Mouse (Mus musculus) thymus, postnatal 4 days (tissue): Measurements from ENCODE around the gene Fam89b.

Experiments
- DNase-seq: peaks from one replicate; pipeline ENCODE4 v3.0.0; 2021

The Fam89b gene

DNA sequence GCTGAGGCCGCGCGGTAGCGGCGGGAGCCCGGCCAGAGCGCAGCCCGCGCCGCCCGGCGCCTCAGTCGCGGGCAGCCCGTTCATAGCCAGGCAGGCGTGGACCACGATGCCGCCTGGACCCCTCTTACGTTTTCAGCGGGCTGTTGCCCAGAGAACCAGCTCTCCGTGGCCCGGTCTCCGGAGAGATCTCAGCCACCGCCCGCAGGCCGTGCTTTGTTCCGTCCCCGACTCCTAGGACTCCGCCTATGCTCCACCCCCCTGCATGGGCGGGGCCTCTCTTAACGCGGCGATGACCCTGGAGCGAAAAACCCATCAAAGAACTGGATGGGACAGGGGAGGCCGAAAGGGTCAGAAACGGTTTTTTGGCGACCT, at the start of gene Fam89b:
Gene Fam89b (minus strand): TSS at position 210 of the 372 bp plus-strand sequence.
- DNase-seq: peak; percentile 92

DNA sequence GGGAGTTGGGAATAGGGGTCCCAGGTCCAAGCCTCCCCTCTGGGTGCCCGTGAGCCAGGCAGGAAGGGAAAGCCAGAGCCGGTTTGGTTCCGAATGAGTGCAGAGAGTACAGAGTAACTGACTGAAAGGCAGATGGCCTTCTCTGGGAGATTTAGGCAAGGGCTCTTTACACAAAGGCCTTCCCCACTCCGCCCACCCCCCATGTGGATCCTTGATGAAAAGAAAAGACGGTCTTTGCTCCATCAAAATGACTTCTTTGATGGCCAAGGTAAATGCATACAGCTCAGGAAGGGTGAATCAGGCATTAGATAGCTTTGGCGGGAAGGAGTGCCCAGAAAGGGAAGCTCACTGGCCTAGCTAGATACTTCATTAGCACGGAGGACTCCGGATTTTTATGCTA, 48.9 kb upstream of the Fam89b start:
- DNase-seq: no peak

DNA sequence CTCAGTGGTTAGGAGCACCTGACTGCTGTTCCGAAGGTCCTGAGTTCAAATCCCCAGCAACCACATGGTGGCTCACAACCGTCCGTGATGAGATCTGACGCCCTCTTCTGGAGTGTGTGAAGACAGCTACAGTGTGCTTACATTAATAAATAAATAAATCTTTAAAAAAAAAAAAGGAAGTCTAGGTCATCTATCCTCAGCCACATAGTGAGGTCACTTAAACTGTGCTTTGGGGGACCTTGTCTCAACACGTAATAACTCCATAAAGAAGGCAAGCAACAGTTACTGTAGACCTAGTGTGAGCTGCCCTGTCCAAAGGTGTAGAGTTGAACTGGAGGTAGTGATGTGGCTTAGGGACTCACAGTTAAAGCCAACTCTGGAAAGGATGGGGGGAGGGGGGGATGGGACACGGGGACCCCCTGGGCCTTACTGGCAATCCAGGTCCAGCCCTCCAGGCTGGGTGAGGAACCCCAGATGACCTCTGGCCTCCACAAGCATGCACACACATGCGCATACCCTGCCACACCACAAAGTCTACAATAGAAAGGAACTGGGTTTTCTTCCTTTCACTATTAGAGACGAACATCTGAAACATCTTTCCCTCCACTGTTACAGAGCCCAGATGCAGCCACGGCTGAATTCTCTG, 48.1 kb upstream of the Fam89b start:
- DNase-seq: no peak

DNA sequence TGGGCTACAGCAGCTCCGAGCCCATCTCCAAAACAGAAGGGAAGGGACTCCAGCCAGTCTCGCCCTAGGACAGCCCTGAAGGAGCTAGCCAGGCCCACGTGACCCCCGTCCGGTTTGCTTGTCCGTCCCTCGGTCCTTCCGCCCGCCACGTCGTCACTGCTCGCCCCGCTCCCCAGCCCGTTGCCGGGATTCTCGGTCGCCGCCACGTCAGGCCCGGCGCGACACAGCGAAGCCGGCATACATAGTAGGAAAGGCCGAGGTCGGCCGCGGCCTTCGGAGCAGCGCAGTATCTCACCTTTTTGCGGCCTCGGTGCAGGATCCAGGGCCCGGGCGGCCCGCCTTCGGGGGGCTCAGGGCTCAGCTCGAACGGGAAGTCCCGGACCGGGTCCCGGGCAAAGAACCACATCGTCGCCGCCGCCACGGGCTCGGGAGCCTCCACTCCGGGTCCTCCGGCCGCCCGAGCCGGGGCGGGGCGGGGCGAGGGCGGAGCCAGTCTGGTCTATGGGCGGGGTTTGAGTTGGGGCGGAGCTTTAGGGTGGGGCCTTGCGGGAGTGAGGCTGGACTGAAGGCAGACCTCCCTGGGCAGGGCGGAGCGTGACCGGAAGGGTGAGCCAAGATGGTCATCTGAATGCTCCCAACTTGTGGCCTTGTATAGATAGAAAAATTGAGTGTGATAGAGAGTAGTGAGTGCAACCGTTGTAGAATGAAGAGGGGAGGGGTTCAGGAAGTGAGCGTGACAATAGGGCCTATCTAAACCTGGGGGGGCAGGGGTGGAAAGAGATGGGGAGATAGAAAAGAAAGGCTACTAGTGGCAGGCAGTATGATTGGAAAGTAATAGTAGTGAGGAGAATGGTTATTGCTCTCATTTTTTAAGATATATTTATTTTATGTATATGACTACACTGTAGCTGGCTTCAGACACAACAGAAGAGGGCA, 41.7 kb upstream of the Fam89b start, which contains the start of gene Scyl1:
Gene Scyl1 (minus strand): TSS at position 495 of the 936 bp plus-strand sequence.
- peak; percentile 96 for DNase-seq

DNA sequence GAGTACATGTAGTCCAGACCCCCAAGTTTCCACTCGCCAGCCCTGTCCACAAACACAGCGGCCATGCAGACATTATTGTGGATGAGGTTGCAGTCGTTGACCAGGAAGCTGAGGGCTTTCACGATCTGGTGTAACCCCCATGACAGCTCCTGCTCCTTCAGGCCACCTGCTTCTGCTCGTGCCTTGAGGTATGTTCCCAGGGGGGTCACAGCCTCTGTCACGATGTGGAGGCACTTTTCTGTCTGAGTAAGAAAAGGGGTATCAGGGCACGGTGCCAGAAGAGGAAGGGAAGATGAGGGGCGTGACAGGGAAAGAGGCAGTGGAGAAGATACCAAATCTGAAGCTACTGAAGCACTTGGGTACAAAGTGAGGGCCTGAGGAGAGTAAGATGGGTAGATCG, 40.9 kb upstream of the Fam89b start:
- DNase-seq: no peak

DNA sequence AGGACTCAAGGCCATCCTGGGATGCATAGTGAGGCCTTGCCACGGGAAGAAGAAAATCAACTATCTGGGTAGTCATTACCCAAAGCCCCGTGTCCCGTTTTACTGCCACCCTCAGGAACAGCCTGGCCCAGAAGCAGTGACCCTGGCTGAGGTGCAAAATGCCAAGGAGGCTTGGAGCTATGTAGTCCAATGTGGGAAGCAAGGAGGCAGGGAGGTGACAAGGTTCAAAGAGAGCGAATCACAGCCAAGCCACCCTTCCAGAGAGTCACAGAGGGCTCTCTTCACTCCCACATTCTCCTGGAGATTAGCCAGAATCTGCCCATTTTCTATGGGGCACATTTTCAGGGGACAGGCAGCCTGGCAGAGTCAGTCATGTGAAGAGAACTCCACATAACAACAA, 37.8 kb upstream of the Fam89b start:
- DNase-seq: no peak

DNA sequence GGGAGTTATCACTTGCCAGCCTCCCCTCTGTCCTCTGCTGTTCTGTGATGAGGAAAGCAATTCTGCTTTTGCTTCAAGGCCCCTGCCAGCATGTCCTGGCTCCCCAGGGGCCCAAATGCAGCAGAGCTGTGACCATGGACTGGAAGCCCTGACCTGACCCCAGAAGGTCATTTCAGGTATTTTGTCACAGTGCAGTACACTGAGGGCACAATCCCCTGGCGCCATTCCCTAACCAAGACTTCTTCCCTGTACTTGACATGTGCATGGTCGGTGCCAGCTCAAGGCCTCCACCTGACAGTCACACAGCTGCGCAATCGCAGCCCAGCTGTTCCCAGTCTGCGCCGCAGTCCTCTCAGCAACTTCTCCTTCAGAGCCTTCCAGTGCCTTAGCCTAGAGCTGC, 33.7 kb upstream of the Fam89b start:
- DNase-seq: no peak

DNA sequence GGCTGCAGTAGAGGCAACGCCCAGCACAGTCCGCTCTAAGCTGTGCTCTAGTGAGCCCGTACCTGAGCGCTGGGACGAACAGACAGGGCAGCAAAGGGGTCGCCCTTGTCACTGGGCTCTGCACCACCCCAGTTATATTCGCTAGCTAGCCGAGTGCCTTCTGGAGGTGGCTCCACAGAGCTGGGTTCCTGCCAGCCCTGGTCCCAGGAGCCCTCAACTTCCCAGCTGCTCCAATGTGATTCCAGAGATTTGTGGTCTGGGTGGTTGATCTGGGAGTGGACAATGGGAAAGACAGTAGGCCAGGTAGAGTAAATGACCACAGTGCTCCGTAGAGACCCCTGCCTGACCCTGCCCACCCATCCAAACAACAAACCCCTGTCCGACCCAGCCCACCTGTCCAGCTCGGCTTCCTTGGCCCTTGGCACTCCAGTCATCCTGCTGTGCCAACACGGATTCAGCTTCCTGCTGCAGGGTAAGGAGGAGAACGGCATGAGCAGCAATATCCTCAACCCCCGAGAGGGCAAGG, 29.5 kb upstream of the Fam89b start:
- DNase-seq: no peak

DNA sequence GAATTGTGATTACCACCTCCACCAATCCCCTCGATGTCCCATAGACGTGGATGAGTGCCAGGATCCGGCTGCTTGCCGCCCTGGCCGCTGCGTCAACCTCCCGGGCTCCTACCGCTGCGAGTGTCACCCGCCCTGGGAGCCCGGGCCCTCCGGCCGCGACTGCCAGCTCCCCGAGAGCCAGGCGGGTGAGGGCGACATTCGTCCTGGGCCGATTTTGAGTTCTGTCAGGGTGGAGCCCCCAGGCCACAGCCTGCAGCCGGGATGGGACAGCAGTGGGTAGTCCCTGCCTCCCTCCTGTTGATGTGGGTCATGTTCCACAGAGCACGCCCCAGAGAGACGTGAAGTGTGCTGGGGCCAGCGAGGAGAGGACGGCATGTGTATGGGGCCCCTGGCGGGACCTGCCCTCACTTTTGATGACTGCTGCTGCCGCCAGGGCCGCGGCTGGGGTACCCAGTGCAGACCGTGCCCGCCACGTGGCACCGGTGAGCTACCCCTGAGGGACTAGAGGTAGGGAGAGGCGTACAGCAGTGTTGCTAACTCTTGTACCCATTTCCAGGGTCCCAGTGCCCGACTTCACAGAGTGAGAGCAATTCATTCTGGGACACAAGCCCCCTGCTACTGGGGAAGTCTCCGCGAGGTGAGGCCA, 27.7 kb upstream of the Fam89b start:
- no peak for DNase-seq

DNA sequence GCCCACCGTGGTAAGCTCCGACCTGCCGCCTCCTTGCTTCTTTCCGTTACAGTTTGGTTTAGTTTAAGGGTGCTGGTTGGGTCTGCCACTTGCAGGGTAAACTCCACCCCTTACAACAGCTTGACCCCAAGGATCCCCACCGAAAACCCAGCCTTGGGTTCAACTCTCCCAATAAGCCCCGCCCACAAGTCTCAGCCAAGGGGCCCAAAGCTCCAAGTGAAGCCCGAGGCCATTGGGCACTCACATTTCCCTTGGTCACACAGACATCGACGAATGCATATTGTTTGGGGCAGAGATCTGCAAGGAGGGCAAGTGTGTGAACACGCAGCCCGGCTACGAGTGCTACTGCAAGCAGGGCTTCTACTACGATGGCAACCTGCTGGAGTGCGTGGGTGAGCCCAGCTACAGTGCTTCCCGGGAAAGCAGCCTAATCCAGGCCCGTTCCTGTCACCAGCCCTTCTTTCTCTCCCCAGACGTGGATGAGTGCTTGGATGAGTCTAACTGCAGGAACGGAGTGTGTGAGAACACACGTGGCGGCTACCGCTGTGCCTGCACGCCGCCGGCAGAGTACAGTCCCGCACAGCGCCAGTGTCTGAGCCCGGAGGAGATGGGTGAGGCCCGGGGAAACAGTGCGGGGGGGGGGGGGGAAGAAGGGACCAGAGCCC, 27.0 kb upstream of the Fam89b start:
- DNase-seq: no peak

DNA sequence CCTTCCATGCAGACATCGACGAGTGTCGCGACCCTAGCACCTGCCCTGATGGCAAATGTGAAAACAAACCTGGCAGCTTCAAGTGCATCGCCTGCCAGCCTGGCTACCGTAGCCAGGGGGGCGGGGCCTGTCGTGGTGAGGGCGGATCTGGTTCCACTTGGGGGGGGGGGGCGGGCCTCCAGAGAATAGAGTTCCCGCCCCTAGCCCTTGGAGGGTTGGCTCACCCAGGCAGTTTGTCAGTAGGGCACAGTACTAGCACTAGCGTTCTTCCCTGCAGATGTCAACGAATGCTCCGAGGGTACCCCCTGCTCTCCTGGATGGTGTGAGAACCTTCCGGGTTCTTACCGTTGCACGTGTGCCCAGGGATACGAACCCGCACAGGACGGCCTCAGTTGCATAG, 22.3 kb upstream of the Fam89b start:
- peak; percentile 83 for DNase-seq

DNA sequence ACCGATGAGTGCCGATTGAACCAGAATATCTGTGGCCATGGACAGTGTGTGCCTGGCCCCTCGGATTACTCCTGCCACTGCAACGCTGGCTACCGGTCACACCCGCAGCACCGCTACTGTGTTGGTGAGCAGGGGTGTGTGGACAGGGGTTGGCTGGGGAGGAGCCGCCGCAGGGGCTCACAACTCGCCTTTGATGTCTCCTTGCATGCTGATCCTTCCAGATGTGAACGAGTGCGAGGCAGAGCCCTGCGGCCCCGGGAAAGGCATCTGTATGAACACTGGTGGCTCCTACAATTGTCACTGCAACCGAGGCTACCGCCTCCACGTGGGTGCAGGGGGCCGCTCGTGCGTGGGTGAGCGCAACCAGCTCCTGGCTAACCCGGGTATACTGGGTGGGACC, 21.5 kb upstream of the Fam89b start:
- DNase-seq: no peak

DNA sequence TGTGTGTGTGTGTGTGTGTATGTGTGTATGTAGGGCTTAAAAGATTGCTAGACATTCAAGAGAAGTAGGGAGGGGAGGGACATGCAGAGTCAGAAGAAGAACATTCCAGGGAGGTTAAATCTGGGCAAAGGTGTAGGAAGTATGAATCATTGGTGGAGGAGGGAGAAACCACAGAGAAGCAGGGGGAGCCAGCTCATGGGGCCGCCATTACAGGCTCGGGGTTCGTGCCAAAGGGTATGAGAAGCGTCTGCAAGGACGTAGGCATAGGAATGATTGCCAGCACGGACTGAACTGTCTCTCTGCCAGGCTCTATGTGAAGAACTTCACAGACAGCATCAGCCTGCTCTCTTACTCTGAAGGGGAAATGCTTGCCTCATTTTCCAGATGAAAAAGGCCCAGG, 20.0 kb upstream of the Fam89b start:
- DNase-seq: no peak

DNA sequence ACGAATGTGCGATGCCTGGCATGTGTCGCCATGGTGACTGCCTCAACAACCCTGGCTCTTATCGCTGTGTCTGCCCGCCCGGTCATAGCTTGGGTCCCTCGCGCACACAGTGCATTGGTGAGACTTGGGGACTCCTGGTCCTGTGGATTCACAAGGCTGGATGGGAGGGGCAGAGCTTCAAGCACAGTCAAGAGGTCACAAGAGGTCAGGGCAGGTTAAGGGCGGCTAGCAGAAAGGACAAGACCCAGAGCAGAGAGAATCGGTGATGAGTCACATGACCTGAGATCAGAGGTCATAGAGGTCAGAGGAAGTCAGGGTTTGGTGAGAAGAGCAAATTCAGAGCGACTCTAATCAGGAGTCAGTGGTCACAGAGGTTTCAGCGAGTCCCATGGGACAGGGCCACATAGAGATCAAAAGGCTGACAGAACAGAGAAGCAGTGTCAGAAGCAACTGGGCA, 17.5 kb upstream of the Fam89b start:
- no peak for DNase-seq

DNA sequence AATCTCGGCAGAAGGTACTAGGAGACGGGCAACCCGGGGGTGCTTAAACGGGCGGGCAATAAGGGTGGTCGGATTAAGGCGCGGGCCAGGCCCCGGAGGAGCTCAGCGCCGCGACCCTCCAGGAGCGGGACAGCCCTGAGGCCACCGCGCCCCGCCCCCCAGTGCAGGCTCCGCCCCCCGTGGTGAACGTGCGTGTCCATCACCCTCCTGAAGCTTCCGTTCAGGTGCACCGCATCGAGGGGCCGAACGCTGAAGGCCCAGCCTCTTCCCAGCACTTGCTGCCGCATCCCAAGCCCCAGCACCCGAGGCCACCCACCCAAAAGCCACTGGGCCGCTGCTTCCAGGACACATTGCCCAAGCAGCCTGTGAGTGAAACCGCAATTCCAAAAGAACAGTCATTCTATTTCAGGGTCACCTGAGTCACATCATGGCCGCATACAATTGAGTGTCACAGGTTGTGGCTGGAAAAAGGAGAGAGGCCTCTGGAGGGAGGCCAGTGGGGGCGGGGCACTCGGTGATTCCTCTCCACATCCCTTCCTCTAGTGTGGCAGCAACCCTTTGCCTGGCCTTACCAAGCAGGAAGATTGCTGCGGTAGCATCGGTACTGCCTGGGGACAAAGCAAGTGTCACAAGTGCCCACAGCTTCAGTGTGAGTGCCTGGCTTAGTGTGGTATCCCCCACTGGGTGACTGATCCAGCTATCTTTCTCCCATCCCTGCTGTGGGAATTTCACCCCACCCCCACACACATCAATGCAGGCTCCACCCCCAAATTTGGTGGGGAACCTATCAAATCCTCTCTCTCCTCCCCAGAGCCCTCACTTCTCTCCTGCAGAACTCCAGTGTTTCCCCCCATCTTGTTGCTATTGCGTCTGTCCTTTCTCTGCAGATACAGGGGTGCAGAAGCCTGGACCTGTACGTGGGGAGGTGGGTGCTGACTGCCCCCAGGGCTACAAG, 16.6 kb upstream of the Fam89b start:
- DNase-seq: peak; percentile 64

DNA sequence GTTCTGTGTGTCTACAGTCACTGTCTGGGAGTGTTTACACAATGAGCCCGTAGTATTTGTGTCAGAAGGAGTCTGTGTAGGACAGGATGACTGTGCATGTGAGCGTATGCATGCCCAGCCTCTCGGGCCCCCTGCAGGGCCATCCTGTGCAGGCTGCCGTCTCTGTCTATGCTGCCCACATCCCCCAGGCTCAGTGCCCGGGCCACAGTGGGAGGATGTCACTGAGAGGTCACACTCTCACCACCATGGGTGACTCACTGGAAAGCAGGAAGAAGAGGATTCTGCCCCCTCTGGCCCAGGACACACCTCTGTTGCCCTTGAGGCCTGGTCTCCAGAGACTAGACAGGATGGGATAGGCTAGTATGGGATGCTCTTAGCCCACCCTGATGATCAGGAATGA, 14.1 kb upstream of the Fam89b start:
- DNase-seq: no peak

DNA sequence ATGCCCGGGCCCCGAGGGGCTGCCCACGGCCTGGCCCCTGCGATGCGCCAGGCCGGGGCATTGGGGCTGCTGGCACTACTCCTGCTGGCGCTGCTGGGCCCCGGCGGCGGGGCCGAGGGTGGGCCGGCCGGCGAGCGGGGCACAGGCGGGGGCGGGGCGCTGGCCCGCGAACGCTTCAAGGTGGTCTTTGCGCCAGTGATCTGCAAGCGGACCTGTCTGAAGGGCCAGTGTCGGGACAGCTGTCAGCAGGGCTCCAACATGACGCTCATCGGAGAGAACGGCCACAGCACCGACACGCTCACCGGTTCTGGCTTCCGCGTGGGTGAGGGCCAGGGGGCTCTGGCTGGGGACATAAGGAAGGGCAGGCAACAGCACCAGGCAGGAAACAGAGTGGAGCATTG, 12.8 kb upstream of the Fam89b start:
- no peak for DNase-seq

DNA sequence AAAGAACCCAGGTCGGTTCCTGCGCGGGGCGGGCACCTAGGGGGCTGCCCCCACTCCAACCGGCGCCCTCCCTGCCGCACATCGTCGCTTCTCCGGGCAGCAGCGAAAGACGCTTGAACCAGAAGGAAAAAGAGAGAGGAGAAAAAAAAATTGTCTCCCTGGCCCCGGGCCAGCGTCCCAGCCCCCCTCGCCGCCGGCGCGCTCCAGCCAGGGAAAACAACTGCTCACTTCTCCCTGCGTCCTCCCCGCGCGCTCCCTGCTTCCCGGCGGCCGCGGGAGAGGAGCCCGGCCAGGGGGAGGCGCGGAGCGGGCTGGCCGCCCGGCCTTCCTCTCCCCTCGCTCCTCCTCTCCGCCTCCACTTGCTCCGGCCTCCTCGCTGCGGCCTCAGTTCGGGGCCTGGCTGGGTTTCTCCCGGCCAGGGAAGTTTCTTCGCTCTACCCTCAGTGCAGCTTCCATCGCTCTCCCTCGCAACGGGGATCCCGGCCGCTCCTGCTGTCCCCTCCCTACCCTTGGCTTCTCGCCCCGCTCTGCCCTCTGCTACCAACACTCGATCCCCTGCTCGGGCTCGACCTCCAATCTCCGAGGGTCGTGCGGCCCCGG, 12.3 kb upstream of the Fam89b start:
- peak; percentile 26 for DNase-seq

DNA sequence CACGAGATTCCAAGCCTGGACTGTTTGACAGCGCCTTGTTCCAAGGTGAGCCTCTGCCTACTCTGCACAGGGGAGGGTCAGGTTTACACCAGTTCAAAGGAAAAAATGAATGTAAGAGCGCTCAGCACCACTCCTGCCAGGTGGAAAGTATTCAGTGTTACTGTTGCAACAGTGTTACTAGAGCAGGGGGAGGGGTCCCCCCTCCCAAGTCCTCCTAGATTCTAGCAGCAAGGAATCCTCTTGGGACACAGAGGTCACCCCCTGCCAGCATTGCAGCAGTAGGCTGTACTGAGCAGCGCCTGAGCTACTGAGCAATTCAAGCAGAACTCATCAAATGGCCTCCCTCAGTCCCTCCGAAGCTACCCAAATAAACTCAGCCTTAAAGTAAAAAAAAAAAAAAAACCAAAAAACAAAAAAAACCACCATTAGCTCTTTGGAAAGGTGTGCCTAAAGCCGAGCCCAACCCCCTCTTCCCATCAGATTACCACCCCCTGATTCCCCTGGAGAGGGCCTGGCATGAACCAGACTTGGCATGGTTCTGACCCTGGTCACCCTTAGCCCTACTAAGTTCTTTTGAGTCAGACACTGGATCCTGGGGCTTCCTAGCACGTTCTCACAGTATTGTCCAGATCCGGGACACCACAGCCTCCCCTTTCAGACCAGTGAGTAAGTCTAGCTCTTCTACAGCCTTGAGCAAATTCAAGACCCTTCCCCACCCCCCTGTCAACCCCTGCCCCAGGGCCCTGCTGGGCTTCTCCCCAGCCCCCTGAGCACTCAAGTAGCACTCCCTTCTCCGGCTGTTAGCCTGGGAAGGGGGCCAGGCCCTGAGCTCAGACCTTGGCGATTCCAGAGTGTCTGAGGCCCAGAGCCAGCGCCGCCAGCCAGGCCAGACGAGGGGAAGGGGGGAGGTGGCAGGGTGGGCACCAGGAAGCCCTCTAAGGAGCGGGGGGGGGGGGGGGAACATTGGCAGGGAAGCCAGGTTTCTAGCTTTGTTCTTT, 11.2 kb upstream of the Fam89b start, which contains the start of gene Ltbp3:
Gene Ltbp3 (plus strand): TSS at position 585 of the 998 bp plus-strand sequence.
- no peak for DNase-seq

DNA sequence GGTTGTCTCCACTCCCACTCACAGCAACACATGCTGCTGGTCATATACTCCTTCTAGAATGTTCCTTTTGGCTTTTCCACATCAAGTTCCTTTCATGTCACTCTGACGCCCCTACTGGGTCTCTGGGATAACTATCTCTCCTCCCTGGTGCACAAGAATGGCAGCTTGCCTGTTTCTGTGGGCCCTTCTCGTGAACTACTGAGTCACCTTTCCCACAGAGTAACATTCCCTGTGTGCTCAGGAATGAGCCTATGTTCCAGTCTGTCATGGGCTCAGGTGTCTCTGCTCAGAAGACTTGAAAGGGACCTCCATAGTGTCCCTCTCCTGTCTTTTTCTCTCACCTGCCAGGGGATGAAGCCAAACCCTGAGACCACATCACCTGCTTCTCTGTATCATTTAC, 10.0 kb upstream of the Fam89b start:
- no peak for DNase-seq
